Mouse (Mus musculus) NIH3T3 (cell line): ENCODE results near the gene Tgfbr3.

Source experiments
- DNase-seq: peaks from one replicate; pipeline ENCODE4 v3.0.0-alpha.2; 2012; ENCODE audit warnings: low read depth

Gene Tgfbr3

GRCm38 (mm10) chr5:107171861-107172260 is 117.6 kb downstream of the Tgfbr3 start:
- DNase-seq: no peak

DNA sequence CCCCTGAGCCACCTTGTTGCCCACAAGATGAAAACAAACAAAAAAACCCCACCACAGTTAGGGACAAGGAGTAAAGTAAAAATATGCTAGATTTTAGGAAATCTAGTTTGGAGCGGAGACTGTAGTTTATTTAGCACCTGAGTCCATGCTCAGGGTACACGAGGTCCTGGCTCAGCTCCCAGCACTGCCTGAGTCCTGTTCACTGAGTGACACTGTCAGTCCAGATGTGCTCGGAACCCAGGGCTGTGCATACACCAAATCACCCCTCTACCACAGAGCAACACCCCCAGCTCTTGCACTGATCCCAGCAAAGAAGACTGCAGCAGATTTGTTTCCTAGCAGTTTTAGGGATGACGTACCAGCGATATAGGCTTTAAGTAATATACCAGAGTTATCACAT is 119.6 kb downstream of the Tgfbr3 start:
- DNase-seq: no peak

DNA sequence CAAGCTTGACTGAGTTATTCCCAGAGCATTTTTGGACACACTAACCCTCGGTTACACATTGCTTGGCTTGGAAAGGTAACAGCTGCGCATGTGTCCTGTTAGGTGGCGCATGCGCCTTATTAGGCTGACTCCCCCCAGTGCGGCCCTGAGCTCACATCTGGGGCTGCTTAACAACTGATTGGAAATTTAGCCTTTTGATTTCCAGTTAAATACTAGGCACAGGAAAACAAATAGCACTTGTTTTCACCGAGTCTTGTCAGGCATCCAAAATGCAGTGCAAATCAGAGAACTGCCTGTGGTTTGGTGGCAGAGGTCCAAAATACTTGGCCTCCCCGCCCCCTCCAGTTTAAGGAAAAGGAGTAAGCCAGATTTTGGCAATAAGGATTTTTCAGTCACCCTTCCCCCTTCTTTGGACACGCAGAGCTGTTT is 121.5 kb downstream of the Tgfbr3 start:
- DNase-seq: peak; percentile 98

GRCm38 (mm10) chr5:107167373-107167772 is 122.1 kb downstream of the Tgfbr3 start:
- no peak for DNase-seq

DNA sequence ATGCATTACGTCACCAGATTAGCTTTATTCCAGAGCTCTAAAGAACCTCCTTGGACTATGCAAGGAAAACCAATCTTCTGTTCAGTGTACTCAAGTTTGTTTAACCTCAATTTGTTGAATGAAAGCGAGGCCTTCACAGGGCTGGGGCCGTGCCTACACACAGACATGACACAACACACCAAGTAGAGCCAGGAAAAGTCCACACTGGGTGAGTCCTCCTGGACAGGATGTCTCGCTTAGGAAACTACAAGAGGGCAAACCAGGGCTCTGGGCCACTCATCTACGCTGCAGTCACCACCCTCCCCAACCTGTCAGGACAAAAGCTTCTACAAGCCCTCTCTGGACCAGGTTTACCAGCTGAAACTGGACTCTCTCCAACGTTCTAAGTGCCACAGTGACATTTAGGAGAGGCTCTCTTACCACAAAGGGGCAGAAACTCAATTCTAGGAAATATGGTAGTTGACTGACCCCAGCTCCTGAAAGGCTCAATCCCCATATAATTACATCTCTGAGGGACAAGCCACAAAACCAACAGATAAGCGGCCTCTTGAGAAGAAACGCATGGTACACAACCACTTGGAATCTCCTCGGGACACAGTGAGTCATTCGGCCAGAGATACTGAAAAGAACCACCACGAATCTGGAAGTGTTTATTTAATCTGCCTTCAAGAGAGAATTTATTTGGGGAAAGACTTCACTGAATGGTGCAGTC is 122.6 kb downstream of the Tgfbr3 start:
- peak; percentile 79 for DNase-seq

DNA sequence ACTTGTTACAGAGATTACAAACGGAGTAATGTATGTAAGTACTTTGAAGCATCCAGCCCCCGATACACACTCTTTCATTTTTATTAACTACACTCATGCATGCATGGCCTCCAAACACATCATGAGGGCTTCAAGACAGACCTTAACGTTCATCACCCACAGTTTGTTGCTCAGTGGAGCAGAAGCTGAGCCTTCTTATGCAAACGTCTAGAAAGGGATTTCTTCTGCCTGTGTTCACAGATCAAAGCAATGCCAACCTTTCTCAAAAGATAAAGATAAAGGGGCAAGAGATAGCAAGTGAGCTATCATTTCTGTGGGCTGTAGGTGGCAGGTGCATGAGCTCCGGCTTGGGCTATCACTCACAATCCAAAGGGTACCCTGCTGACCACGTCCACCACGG is 123.7 kb downstream of the Tgfbr3 start:
- no peak for DNase-seq

DNA sequence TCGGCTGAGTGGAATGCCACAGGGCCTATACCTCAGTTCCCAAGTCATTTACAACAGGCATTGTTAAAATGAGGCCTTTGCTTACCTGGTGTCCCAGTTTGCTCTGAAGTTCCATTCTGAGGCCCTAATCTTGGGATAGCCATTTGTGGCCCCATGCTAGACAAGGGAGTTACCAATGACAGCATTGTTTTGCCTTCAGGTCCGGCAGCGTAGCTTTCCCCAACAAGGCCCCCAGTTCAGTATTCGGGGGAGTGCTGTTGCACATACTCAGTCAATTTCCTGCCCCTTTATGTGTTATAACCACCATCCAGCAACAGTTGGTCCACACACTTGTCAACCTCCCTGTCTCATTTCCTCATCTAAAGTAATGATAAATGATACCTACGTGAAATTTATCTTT is 124.2 kb downstream of the Tgfbr3 start:
- no peak for DNase-seq

- DNase-seq: no peak
These were observed 124.6 kb downstream of the Tgfbr3 start for GRCm38 (mm10) chr5:107164856-107165255.

GRCm38 (mm10) chr5:107164146-107164545 is 125.3 kb downstream of the Tgfbr3 start:
- no peak for DNase-seq

DNA sequence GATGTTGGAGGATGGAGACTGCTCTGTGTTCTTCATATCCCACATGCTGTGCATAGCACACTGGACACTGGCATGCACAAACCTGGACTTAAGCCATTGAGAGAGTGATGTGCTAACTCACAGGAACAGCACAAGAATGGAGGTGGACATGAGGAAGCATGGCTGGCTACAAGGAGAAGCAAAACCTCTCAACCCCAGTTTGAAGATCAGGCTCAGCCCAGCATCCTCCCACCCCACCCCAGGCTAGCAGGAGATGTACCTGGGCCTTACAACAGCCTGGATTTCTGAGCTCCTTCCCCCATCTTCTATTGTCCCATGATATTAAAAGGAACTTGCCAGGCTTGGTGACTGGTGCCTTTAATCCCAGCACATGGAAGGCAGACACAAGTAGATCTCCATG is 126.1 kb downstream of the Tgfbr3 start:
- no peak for DNase-seq

- no peak for DNase-seq
These were observed 126.6 kb downstream of the Tgfbr3 start for GRCm38 (mm10) chr5:107162812-107163211.

DNA sequence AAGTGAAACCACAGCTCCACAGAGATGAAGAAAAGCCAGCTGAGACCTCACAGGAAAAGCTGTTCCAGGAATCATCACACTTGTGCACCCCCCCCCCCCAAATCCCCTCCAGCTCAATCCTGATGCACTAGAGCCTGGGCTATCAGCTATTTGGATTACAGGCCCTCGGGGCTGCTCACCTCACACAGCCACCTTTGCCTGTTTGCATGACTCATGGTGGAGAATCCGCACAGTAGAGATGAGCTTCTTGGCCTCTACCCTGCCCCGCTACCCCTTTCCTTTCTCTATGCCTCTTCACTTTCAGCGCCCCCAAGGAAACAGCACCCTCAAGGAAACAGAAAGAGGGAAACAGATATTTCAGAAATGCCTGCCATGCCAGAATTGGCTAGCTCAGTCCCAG is 127.1 kb downstream of the Tgfbr3 start:
- DNase-seq: peak; percentile 51

GRCm38 (mm10) chr5:107159914-107160890 is 129.2 kb downstream of the Tgfbr3 start:
- DNase-seq: peak; percentile 68

- DNase-seq: peak; percentile 68
These were observed 130.8 kb downstream of the Tgfbr3 start for GRCm38 (mm10) chr5:107158531-107159178.

DNA sequence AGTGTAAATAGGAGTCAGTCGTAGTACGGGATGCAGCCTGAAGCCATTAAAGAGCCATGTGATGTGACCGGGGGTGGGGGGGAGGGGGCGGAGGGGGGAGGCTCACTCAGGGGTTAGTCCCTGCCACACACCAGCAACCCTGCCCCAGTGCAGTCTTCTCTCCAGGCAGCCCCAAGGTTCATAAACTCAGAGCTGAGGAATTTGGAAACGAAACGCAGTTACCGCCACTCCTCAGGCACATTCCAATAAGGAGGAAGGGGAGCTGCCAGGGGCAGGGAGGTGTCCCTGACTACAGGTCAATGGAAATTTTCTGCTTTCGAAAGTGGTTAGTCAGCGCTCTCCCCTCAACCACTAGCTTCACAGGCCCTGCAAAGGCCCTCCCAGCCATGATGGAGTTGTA is 132.0 kb downstream of the Tgfbr3 start:
- DNase-seq: peak; percentile 91

- peak; percentile 66 for DNase-seq
These were observed 133.3 kb downstream of the Tgfbr3 start for GRCm38 (mm10) chr5:107156096-107156495.

DNA sequence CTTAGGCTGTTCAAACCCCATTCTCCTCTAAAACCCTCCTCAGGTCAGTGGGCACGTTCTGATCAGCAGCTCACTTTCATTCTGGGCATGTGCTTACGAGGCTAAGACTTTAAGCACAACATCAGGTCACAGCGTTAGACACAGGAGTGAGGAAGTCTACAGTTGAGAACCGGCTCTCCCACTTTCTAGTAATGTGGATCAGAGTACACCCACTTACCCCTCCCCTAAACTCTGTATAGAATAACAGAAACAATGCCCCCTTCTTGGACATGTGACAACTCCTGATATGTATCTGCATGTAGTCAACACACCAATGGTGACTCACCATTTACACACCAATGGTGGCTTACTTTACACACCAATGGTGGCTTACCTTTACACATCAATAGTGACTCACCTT is 136.4 kb downstream of the Tgfbr3 start:
- no peak for DNase-seq

DNA sequence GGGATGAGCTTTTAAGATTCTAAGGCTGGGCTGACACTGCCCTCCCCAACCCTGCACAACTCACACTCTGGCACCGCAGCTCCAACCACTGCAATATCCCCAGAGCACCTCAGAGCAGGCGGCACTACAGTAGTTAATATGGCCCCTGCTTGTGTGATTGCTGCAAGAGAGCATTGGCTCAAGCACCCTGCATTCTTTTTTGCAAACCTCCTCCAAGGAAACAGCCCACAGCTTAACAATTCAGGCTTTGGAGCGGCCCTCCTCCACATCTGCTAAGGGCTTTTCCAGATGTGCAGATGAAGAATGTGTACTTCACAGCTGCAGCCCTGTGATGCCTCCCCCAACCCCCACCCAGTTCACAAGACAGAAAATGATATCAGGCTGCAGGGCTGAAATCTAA is 138.1 kb downstream of the Tgfbr3 start:
- DNase-seq: peak; percentile 63

DNA sequence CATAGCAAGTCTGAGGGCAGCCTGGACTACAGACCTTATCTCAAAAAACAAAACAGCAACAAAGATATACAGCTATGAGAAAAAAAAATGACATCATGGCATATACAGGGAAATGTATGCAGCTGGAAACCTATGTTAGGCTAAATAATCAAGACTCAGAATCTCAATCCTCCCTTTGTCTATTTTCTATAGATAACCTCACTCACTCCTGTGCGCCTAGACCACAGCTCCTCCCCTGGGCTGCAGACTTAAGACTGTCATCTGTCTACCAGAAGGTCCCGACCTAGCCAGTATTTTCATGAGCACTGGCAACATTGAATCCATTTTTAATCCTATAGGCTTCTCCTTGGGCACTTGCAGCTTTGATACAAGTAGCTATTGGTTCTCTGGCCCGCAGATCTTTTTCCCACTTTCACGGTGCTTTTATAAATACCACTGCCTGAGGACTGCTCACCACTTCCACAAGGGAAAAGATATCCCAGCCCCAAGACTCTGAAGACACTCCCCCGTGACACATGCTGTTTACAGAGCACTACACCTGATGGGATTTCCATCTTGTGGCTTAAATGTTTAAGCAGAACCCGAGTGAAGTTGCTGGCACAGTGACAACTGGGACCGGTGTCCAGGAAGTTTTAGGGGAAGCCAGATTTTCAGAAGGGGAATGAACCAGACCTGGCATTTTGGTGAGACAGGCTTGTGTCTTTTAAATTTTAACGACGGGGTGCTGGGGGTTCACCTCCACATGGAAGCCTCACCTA is 138.7 kb downstream of the Tgfbr3 start:
- DNase-seq: peak; percentile 52

DNA sequence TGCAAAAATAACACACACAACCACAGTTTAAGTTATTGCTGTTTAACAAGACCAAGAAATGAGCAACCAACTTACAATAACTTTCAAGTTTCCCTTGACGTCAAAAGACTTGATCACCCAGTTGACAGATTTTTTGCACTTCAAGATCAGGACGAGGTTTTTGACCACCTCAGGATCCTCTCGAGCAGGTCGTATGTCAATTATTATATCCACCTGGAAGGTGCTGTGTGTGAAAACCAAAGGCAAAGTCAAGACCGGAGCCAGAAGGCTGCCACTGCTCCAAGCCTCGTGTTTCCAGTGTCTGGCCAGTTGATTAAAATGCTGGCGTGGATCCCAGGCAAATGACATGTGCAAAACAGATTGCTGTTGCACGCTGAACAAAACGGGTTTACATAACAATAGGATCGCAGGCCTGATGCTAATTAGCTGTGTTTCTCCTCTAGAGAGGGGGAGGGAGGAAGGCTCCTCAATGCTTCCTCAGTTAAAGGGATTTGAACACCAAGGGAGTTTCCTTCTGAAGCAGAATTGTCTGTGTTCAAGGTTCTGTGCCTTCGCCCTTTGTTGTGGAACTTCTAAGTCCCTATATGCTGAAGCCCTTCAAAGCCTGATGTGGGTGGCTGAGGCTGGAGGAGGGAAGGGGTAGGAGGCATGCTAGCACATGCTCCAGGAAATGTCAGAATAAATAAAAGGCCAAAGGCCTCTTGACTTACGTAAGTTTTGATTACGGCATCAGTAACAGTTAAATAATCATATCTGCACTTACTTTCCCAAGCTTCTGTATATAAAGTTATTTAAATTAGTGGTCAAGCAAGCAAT is 141.3 kb downstream of the Tgfbr3 start:
- peak; percentile 72 for DNase-seq

DNA sequence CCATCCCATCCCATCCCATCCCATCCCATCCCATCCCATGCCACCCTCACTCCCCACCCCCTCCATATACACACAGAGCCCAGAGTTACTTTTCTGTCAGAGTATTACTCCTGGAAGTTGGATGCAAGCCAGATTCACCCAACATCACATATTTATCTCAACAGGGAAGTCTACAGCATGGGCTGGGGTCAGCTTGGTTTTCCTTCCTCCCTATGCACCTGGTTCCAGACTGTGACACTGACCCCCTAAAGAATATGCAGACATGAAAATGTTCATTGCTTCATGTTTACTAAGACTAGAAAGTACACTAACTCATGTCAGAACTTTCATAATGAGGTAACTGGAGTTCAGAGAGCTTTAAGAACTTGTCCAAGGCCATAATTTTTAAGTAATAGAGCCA is 142.0 kb downstream of the Tgfbr3 start:
- peak; percentile 41 for DNase-seq
